Mouse (Mus musculus) CH12.LX (cell line): Measurements from ENCODE around the gene Colq. TPM values are rescaled to one million over a fixed set of nuclear protein-coding genes. Genes with fewer than 3 reads are reported as not detected.

Experiments used
- DNase-seq: peaks from one replicate; pipeline ENCODE4 v3.0.0-alpha.2; 2013; ENCODE audit errors: extremely low read depth
- H3K27ac ChIP-seq: 2 replicates; pipeline ENCODE4 v1.5.1; 2012; ENCODE audit warnings: low read depth, mild to moderate bottlenecking, control low read depth, moderate library complexity; ENCODE audit not compliant: insufficient read depth
- H3K27me3 ChIP-seq: replicated peaks from 2 replicates; pipeline ENCODE3; 2012; ENCODE audit warnings: inconsistent platforms
- H3K36me3 ChIP-seq, 2 experiments: replicated peaks in 1 of 2; 2 replicates each; pipeline versions ENCODE3 to v1.6.1; 2012; ENCODE audit warnings: inconsistent platforms in 1 of 2, low read length in 1 of 2, mild to moderate bottlenecking in 1 of 2, mixed read lengths in 1 of 2, moderate library complexity in 1 of 2; ENCODE audit not compliant: control insufficient read depth in 1 of 2, insufficient read depth in 1 of 2
- H3K4me1 ChIP-seq, 2 experiments: 2 replicates each; pipeline ENCODE4 v1.6.1; 2012; ENCODE audit warnings: inconsistent platforms in 1 of 2, moderate library complexity in 1 of 2; ENCODE audit not compliant: insufficient read depth in 2 of 2, control insufficient read depth in 1 of 2
- H3K4me2 ChIP-seq: 2 replicates; pipeline ENCODE4 v1.6.1; 2012; ENCODE audit warnings: low read depth, mild to moderate bottlenecking, control low read depth; ENCODE audit not compliant: poor library complexity, insufficient read depth, severe bottlenecking
- H3K4me3 ChIP-seq, 3 experiments: fragments of 150-350 bp in 1 of 3; sonication (generic) in 1 of 3; replicated peaks in 1 of 3; 2 replicates each; pipeline versions ENCODE3 to v1.5.1; 2011 to 2012; ENCODE audit warnings: low read depth in 2 of 3, low read length in 2 of 3, mild to moderate bottlenecking in 2 of 3, moderate library complexity in 2 of 3, control low read depth in 1 of 3, improper control_type of control experiment in 1 of 3, inconsistent platforms in 1 of 3, mixed read lengths in 1 of 3; ENCODE audit not compliant: poor library complexity in 1 of 3
- H3K79me2 ChIP-seq: replicated peaks from 2 replicates; pipeline ENCODE4 v1.6.1; 2012; ENCODE audit warnings: mild to moderate bottlenecking, moderate library complexity; ENCODE audit not compliant: control insufficient read depth, poor library complexity, insufficient read depth, severe bottlenecking; ENCODE audit errors: extremely low read depth
- H3K9ac ChIP-seq: 2 replicates; pipeline ENCODE4 v1.6.1; 2012; ENCODE audit warnings: low read depth, mild to moderate bottlenecking, control low read depth, moderate library complexity; ENCODE audit not compliant: insufficient read depth
- H3K9me3 ChIP-seq: replicated peaks from 2 replicates; pipeline ENCODE3; 2012; ENCODE audit warnings: low read length, inconsistent platforms, mixed read lengths
- BHLHE40 ChIP-seq: IDR thresholded peaks from 2 replicates; pipeline ENCODE4 v1.6.1; 2011; ENCODE audit warnings: mild to moderate bottlenecking, low read depth, low read length, improper control_type of control experiment
- ELF1 ChIP-seq: IDR thresholded peaks from 2 replicates; pipeline ENCODE4 v1.6.1; 2014; ENCODE audit warnings: low read depth, mild to moderate bottlenecking, inconsistent platforms, low read length, improper control_type of control experiment
- ETS1 ChIP-seq: conservative IDR thresholded peaks from 2 replicates; pipeline ENCODE4 v1.6.1; 2012; ENCODE audit warnings: low read depth, mild to moderate bottlenecking, inconsistent platforms, low read length, improper control_type of control experiment, moderate library complexity
- JUN ChIP-seq: IDR thresholded peaks from 2 replicates; pipeline ENCODE4 v1.6.1; 2011; ENCODE audit warnings: low read depth, mild to moderate bottlenecking, low read length, improper control_type of control experiment, moderate library complexity; ENCODE audit not compliant: insufficient read depth
- JUND ChIP-seq: conservative IDR thresholded peaks from 2 replicates; pipeline ENCODE4 v1.6.1; 2011; ENCODE audit warnings: low read depth, low read length, improper control_type of control experiment
- KAT2A ChIP-seq: IDR thresholded peaks from 2 replicates; pipeline ENCODE4 v1.6.1; 2012; ENCODE audit warnings: low read length, improper control_type of control experiment, inconsistent platforms; ENCODE audit not compliant: insufficient replicate concordance
- MAX ChIP-seq: IDR thresholded peaks from 2 replicates; pipeline ENCODE4 v1.6.1; 2011; ENCODE audit warnings: low read length, improper control_type of control experiment
- MEF2A ChIP-seq: IDR thresholded peaks from 2 replicates; pipeline ENCODE4 v1.6.1; 2014; ENCODE audit warnings: low read depth, mild to moderate bottlenecking, inconsistent platforms, low read length, improper control_type of control experiment, borderline replicate concordance
- PAX5 ChIP-seq: IDR thresholded peaks from 2 replicates; pipeline ENCODE4 v1.6.1; 2012; ENCODE audit warnings: low read length, inconsistent platforms, mixed read lengths
- POLR2A ChIP-seq: IDR thresholded peaks from 2 replicates; pipeline ENCODE4 v1.6.1; 2011; ENCODE audit warnings: low read depth, mild to moderate bottlenecking, improper control_type of control experiment, low read length
- RCOR1 ChIP-seq: conservative IDR thresholded peaks from 2 replicates; pipeline ENCODE4 v1.6.1; 2012; ENCODE audit warnings: low read depth, mild to moderate bottlenecking, inconsistent platforms, low read length, improper control_type of control experiment
- SMC3 ChIP-seq: IDR thresholded peaks from 2 replicates; pipeline ENCODE4 v1.6.1; 2011; ENCODE audit warnings: low read depth, low read length, improper control_type of control experiment
- TCF12 ChIP-seq: IDR thresholded peaks from 2 replicates; pipeline ENCODE4 v1.6.1; 2014; ENCODE audit warnings: low read depth, mild to moderate bottlenecking, inconsistent platforms, low read length, improper control_type of control experiment
- USF1 ChIP-seq: IDR thresholded peaks from 2 replicates; pipeline ENCODE4 v1.6.1; 2014; ENCODE audit warnings: low read depth, mild to moderate bottlenecking, inconsistent platforms, low read length, improper control_type of control experiment
- ZMIZ1 ChIP-seq: IDR thresholded peaks from 2 replicates; pipeline ENCODE4 v1.6.1; 2012; ENCODE audit warnings: low read depth, mild to moderate bottlenecking, inconsistent platforms, low read length, improper control_type of control experiment
- ZNF384 ChIP-seq: IDR thresholded peaks from 2 replicates; pipeline ENCODE4 v1.6.1; 2012; ENCODE audit warnings: low read depth, low read length, improper control_type of control experiment, inconsistent platforms
- dilution Hi-C: fragments of 300-500 bp; cut with MboI; formaldehyde crosslinking; loops from 2 replicates; pipeline ENCODE4 v1.14.3; 2020; ENCODE audit warnings: low sequenced_read_pairs; ENCODE audit not compliant: extremely low pct_unique_long_range_greater_than_20kb, extremely low pct_ligation_motif_present
- in situ Hi-C: fragments of 300-500 bp; cut with MboI; formaldehyde crosslinking; loops from 3 replicates; pipeline ENCODE4 v1.14.3; 2019; ENCODE audit warnings: low sequenced_read_pairs, low pct_ligation_motif_present, low pct_unique_long_range_greater_than_20kb, mixed read lengths
- polyA plus RNA-seq: library from polyadenylated mRNA; unstranded; fragments of >175 nt; gene quantifications from 2 replicates; pipeline ENCODE4 v1.2.1, GENCODE M21; 2012; ENCODE audit warnings: low read depth; ENCODE audit not compliant: insufficient read length
- total RNA-seq, 2 experiments: library from RNA; depleted of rRNA; stranded (reverse); fragments of 300-350 nt in 1 of 2; fragments of >200 nt in 1 of 2; gene quantifications; 2 replicates each; pipeline ENCODE4 v1.2.3; 2012 to 2014

Gene Colq
- total and polyA plus RNA-seq, 3 experiments: 1.7 to 4.6 (median 4.2) TPM

- in situ Hi-C loops: loop anchor here (5.0 kb wide), 1 partner anchor 69 kb away; no protein-coding TSS in a partner anchor
- H3K4me3 ChIP-seq: no peak overlapping the region
- dilution Hi-C loops: no loop called here
- peaks cover 4% of the 10 kb centered on the region for H3K9me3 ChIP-seq
- peak; percentile 70 for DNase-seq
- no peaks in the 10 kb centered on the region for H3K27me3 ChIP-seq
- TF ChIP-seq ZNF384 (no peak), ETS1 (peak; percentile 52; the same call in 1 of the 2 replicates)
- H3K4me1 ChIP-seq: peaks cover 22 to 50% of the 10 kb centered on the region in 2 experiments
- H3K27ac ChIP-seq: peak overlapping the region; percentile 65
- no peaks in the 10 kb centered on the region for H3K79me2 ChIP-seq
- H3K4me2 ChIP-seq: no peak overlapping the region
- H3K36me3 ChIP-seq: no peaks in the 10 kb centered on the region
- H3K9ac ChIP-seq: no peak overlapping the region
Measured at GRCm38 (mm10) chr14:31596408-31596807, 5.3 kb upstream of the Colq start.

GRCm38 (mm10) chr14:31594693-31595092 lies 3.5 kb upstream of the Colq start:
- DNase-seq: no peak
- TF ChIP-seq MAX (no peak), ELF1 (no peak), BHLHE40 (no peak), ZMIZ1 (no peak)
- Histone ChIP-seq H3K9me3 (peaks cover 4% of the 10 kb centered on the region), H3K4me2 (no peak overlapping the region), H3K79me2 (no peaks in the 10 kb centered on the region), H3K36me3 (no peaks in the 10 kb centered on the region), H3K4me1 (peaks cover 22 to 50% of the 10 kb centered on the region in 2 experiments), H3K27ac (no peak overlapping the region), H3K9ac (no peak overlapping the region), H3K27me3 (no peaks in the 10 kb centered on the region), H3K4me3 (no peak overlapping the region)
- dilution Hi-C loops: no loop called here
- in situ Hi-C loops: loop anchor here (5.0 kb wide), 1 partner anchor 67 kb away; no protein-coding TSS in a partner anchor

GRCm38 (mm10) chr14:31593036-31593435 lies 1.9 kb upstream of the Colq start:
- Histone ChIP-seq H3K79me2 (no peaks in the 10 kb centered on the region), H3K4me3 (no peak overlapping the region), H3K9ac (no peak overlapping the region), H3K4me2 (no peak overlapping the region), H3K4me1 (peaks cover 22 to 42% of the 10 kb centered on the region in 2 experiments), H3K9me3 (peaks cover 4% of the 10 kb centered on the region), H3K27me3 (no peaks in the 10 kb centered on the region), H3K27ac (no peak overlapping the region), H3K36me3 (no peaks in the 10 kb centered on the region)
- in situ Hi-C loops (no loop called here), dilution Hi-C loops (no loop called here)
- TF ChIP-seq SMC3: no peak
- TF ChIP-seq ZMIZ1: no peak
- TF ChIP-seq PAX5: no peak
- no peak for TF ChIP-seq MEF2A
- TF ChIP-seq KAT2A: no peak
- TF ChIP-seq JUN: no peak
- no peak for TF ChIP-seq POLR2A
- TF ChIP-seq TCF12: no peak
- no peak for TF ChIP-seq USF1
- no peak for TF ChIP-seq RCOR1
- TF ChIP-seq JUND: no peak
- no peak for DNase-seq
